Mouse (Mus musculus): ENCODE data around the gene BC004004. TPM values are rescaled to one million over a fixed set of nuclear protein-coding genes. Genes with fewer than 3 reads are reported as not detected.

The BC004004 gene
- total and polyA plus RNA-seq, 3 experiments, result 81.8 to 86.3 TPM; not detected in 1

DNA sequence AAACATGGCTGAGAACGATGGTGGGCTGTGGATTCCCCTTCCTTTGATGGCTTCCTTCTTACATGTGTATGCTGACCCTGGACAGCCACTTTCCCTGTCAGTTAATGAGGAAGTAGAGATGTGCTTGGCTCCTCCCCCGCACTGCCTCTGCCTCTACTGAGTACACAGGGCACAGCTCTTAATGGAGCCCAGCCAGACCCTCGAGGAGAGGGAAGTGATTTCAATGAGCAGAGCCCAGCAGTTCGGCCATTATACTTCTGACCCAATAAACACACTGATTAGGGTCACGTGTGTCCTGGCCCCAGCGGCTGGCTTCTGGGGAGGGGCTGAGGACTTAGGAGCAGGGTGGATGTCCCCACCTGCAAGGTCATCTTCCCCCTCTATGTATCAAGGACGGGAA is 22.9 kb upstream of the BC004004 start:
- H3K4me1 ChIP-seq (ENCODE audit: control insufficient read depth in 1 of 2, insufficient read depth in 2 of 2, low read length in 2 of 2), result peaks cover 5% of the 10 kb centered on the region in 2 experiments; a peak in 2 of 4 replicates
- H3K4me3 ChIP-seq (ENCODE audit: control insufficient read depth in 1 of 2, insufficient read depth in 1 of 2, low read depth in 2 of 2, low read length in 2 of 2), result peak overlapping the region; percentile 1 to 34; a peak in 2 of 4 replicates
- no peaks in the 10 kb centered on the region for H3K27me3 ChIP-seq (ENCODE audit: control insufficient read depth in 1 of 2, insufficient read depth in 2 of 2, low read length in 2 of 2)
- no peaks in the 10 kb centered on the region; a peak in 1 of 4 replicates for H3K36me3 ChIP-seq (ENCODE audit: control insufficient read depth in 1 of 2, insufficient read depth in 2 of 2, low read length in 2 of 2)
- TF ChIP-seq EP300 (IDR thresholded peaks at IDR 0.05; ENCODE audit: low read depth in 1 of 2, low read length in 2 of 2) (no peak), SMC3 (IDR thresholded peaks at IDR 0.05; ENCODE audit: low read depth, low read length) (0 out of 2 replicates have a peak, but pooled peaks have one; percentile 18), POLR2A (IDR thresholded peaks at IDR 0.05; ENCODE audit: control insufficient read depth in 1 of 2, insufficient read depth in 1 of 2, low read depth in 1 of 2, low read length in 2 of 2, poor library complexity in 1 of 2) (0 out of 4 replicates have a peak, but pooled peaks of 1 of the 2 experiments have one; percentile 27), ELF1 (IDR thresholded peaks at IDR 0.05; ENCODE audit: low read depth, low read length) (0 out of 2 replicates have a peak, but pooled peaks have one; percentile 49), USF1 (IDR thresholded peaks at IDR 0.05; ENCODE audit: low read depth, low read length) (peak; percentile 69)
- DNase-seq (ENCODE audit: low read depth, low spot score), result peak; percentile 88
- H3K9me3 ChIP-seq (replicated peaks; ENCODE audit: insufficient read depth, low read length), result no peaks in the 10 kb centered on the region
- no peaks in the 10 kb centered on the region for H3K79me2 ChIP-seq (ENCODE audit: control insufficient read depth, insufficient read depth, low read length, poor library complexity)
- no peak overlapping the region for H3K27ac ChIP-seq (ENCODE audit: control insufficient read depth, low read depth, low read length)
- H3K9ac ChIP-seq (ENCODE audit: control insufficient read depth, low read depth, low read length, poor library complexity, severe bottlenecking), result 0 out of 2 replicates have a peak overlapping the region, but pooled peaks have one; percentile 10

GRCm38 (mm10) chr17:29246602-29247001 is 22.0 kb upstream of the BC004004 start:
- Histone ChIP-seq H3K27me3 (ENCODE audit: control insufficient read depth in 1 of 2, insufficient read depth in 2 of 2, low read length in 2 of 2) (no peaks in the 10 kb centered on the region), H3K36me3 (ENCODE audit: control insufficient read depth in 1 of 2, insufficient read depth in 2 of 2, low read length in 2 of 2) (no peaks in the 10 kb centered on the region; a peak in 1 of 4 replicates), H3K4me1 (ENCODE audit: control insufficient read depth in 1 of 2, insufficient read depth in 2 of 2, low read length in 2 of 2) (peaks cover 5% of the 10 kb centered on the region in 2 experiments; a peak in 2 of 4 replicates), H3K4me3 (ENCODE audit: control insufficient read depth in 1 of 2, insufficient read depth in 1 of 2, low read depth in 2 of 2, low read length in 2 of 2) (no peak overlapping the region), H3K9me3 (replicated peaks; ENCODE audit: insufficient read depth, low read length) (no peaks in the 10 kb centered on the region), H3K9ac (ENCODE audit: control insufficient read depth, low read depth, low read length, poor library complexity, severe bottlenecking) (no peak overlapping the region), H3K27ac (ENCODE audit: control insufficient read depth, low read depth, low read length) (no peak overlapping the region), H3K79me2 (ENCODE audit: control insufficient read depth, insufficient read depth, low read length, poor library complexity) (no peaks in the 10 kb centered on the region)
- peak; percentile 90 for DNase-seq (ENCODE audit: low read depth, low spot score)
- TF ChIP-seq RAD21 (IDR thresholded peaks at IDR 0.05; ENCODE audit: low read depth, low read length) (peak; percentile 93), POLR2AphosphoS2 (IDR thresholded peaks at IDR 0.05; ENCODE audit: low read length) (no peak), SMC3 (IDR thresholded peaks at IDR 0.05; ENCODE audit: low read depth, low read length) (peak; percentile 91), CTCF (IDR thresholded peaks at IDR 0.05 in 2 of 3, conservative IDR thresholded peaks at IDR 0.05 in 1 of 3; ENCODE audit: control insufficient read depth in 1 of 3, insufficient read depth in 1 of 3, low read depth in 2 of 3, low read length in 3 of 3, poor library complexity in 1 of 3, severe bottlenecking in 1 of 3) (peak; percentile 64 to 93 (median 78)), POLR2A (IDR thresholded peaks at IDR 0.05; ENCODE audit: control insufficient read depth in 1 of 2, insufficient read depth in 1 of 2, low read depth in 1 of 2, low read length in 2 of 2, poor library complexity in 1 of 2) (no peak), MAX (IDR thresholded peaks at IDR 0.05; ENCODE audit: low read length) (0 out of 2 replicates have a peak, but pooled peaks have one; percentile 46), SIN3A (IDR thresholded peaks at IDR 0.05; ENCODE audit: low read length) (peak; percentile 52), ETS1 (IDR thresholded peaks at IDR 0.05; ENCODE audit: low read depth, low read length) (peak; percentile 36; the same call in 1 of the 2 replicates), MYC (IDR thresholded peaks at IDR 0.05; ENCODE audit: low read depth, low read length) (peak; percentile 58; the same call in 1 of the 2 replicates), ZC3H11A (IDR thresholded peaks at IDR 0.05; ENCODE audit: low read depth, low read length) (peak; percentile 91)

DNA sequence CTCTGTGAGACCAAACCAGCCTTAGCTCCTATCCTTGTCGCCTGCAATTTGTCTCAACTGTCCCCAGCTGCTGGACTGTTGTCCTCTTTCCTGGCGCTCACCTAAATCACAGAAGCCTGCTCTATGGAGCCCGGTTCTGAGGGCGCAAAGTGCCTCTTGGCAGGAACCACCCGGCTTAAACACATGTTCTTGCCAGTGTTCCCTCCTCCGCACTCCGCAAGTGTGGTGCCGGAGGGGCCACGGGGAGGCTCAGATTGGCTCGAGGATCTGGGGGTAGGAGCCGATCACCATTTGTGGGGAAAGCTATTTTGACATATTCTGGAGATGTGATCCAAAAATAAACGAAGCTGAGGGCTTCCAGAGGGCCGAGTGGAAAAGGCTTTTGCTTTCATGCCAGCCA is 20.7 kb upstream of the BC004004 start:
- DNase-seq (ENCODE audit: low read depth, low spot score), result no peak
- Histone ChIP-seq H3K36me3 (ENCODE audit: control insufficient read depth in 1 of 2, insufficient read depth in 2 of 2, low read length in 2 of 2) (no peaks in the 10 kb centered on the region; a peak in 1 of 4 replicates), H3K27me3 (ENCODE audit: control insufficient read depth in 1 of 2, insufficient read depth in 2 of 2, low read length in 2 of 2) (no peaks in the 10 kb centered on the region), H3K9me3 (replicated peaks; ENCODE audit: insufficient read depth, low read length) (no peaks in the 10 kb centered on the region), H3K9ac (ENCODE audit: control insufficient read depth, low read depth, low read length, poor library complexity, severe bottlenecking) (no peak overlapping the region), H3K27ac (ENCODE audit: control insufficient read depth, low read depth, low read length) (no peak overlapping the region), H3K79me2 (ENCODE audit: control insufficient read depth, insufficient read depth, low read length, poor library complexity) (no peaks in the 10 kb centered on the region; the same call in 1 of the 2 replicates), H3K4me3 (ENCODE audit: control insufficient read depth in 1 of 2, insufficient read depth in 1 of 2, low read depth in 2 of 2, low read length in 2 of 2) (no peak overlapping the region), H3K4me1 (ENCODE audit: control insufficient read depth in 1 of 2, insufficient read depth in 2 of 2, low read length in 2 of 2) (peaks cover 5% of the 10 kb centered on the region in 2 experiments; a peak in 2 of 4 replicates)
- no peak for TF ChIP-seq TAL1 (IDR thresholded peaks at IDR 0.05; ENCODE audit: low read length)

Data from MEL (cell line).